Mouse (Mus musculus): Measurements from ENCODE around the gene Faf1.

DNA sequence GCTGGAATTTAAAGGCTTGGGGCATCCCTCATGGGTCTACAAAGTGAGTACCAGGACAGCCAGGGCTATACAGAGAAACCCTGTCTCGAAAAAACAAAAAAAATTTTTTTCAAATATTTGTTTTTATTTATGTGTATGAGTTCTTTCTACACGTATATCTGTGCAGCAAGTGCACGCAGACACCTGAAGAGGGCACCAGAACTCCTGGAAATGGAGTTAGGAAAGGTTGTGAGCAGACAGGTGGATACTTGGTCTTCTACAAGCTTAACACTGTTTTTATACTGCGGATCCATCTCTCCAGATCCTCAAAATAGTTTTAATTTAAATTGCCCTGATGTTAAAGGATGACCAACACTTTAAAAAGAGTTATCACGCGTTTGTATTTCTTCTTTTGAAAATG, 312.8 kb downstream of the Faf1 start:
- TF ChIP-seq CTCF (IDR thresholded peaks at IDR 0.05): no peak
- no peak for TF ChIP-seq EP300 (IDR thresholded peaks at IDR 0.05)

All from lung, postnatal 0 days (tissue).